In genomic region chr10:53580621-53581081, GRCm38 (mm10) we compare ENCODE assay signal across 8 mouse cellular contexts. TPM values are rescaled to one million over a fixed set of nuclear protein-coding genes. Genes with fewer than 3 reads are reported as not detected.
DNase-seq lines count a peak whose midpoint lies in the region; ATAC-seq and TF ChIP-seq lines count a peak whose summit lies in the region.

No protein-coding gene starts in this region.

- peaks cover 9% of the 10 kb centered on the region for H3K4me1 ChIP-seq in heart, embryonic 13.5 days
- peaks cover 12% of the 10 kb centered on the region for H3K4me1 ChIP-seq in kidney, embryonic 15.5 days
- no peaks in the 10 kb centered on the region for H3K4me1 ChIP-seq in liver, adult 2 months (ENCODE audit: control insufficient read depth, insufficient read depth, low read length)
- H3K4me1 ChIP-seq in midbrain, postnatal 0 days (ENCODE audit: insufficient read depth, low read length): no peaks in the 10 kb centered on the region
- peaks cover 10% of the 10 kb centered on the region for H3K4me1 ChIP-seq in testis, adult 2 months (ENCODE audit: control insufficient read depth, insufficient read depth, low read length)

- H3K36me3 ChIP-seq in heart, embryonic 13.5 days: no peaks in the 10 kb centered on the region
- no peaks in the 10 kb centered on the region for H3K36me3 ChIP-seq in kidney, embryonic 15.5 days
- no peaks in the 10 kb centered on the region for H3K36me3 ChIP-seq in liver, adult 2 months (ENCODE audit: control insufficient read depth, insufficient read depth, low read length)
- H3K36me3 ChIP-seq in midbrain, postnatal 0 days (ENCODE audit: insufficient read depth, low read length): no peaks in the 10 kb centered on the region
- H3K36me3 ChIP-seq in testis, adult 2 months (ENCODE audit: control insufficient read depth, insufficient read depth, low read length): no peaks in the 10 kb centered on the region

- H3K27ac ChIP-seq in heart, embryonic 13.5 days (replicated peaks): peak overlapping the region; percentile 44
- peak overlapping the region; percentile 58 for H3K27ac ChIP-seq in kidney, embryonic 15.5 days
- no peak overlapping the region for H3K27ac ChIP-seq in liver, adult 2 months (replicated peaks; ENCODE audit: insufficient read depth, low read depth, low read length)
- H3K27ac ChIP-seq in midbrain, postnatal 0 days (ENCODE audit: low read depth, low read length): no peak overlapping the region
- no peak overlapping the region for H3K27ac ChIP-seq in testis, adult 2 months (ENCODE audit: control insufficient read depth, insufficient read depth, low read depth, low read length)

- H3K27me3 ChIP-seq in heart, embryonic 13.5 days (replicated peaks): no peaks in the 10 kb centered on the region
- no peaks in the 10 kb centered on the region for H3K27me3 ChIP-seq in kidney, embryonic 15.5 days
- H3K27me3 ChIP-seq in liver, adult 2 months (ENCODE audit: control insufficient read depth, insufficient read depth, low read length): no peaks in the 10 kb centered on the region
- H3K27me3 ChIP-seq in midbrain, postnatal 0 days (ENCODE audit: insufficient read depth, low read length): no peaks in the 10 kb centered on the region
- H3K27me3 ChIP-seq in testis, adult 2 months (ENCODE audit: control insufficient read depth, insufficient read depth, low read length): no peaks in the 10 kb centered on the region

- no peak for TF ChIP-seq POLR2A in liver, adult 2 months (IDR thresholded peaks at IDR 0.05; ENCODE audit: extremely low read depth, insufficient read depth, low read length)
- peak; percentile 39; the same call in 1 of the 2 replicates for TF ChIP-seq POLR2A in testis, adult 2 months (IDR thresholded peaks at IDR 0.05; ENCODE audit: control insufficient read depth, low read depth, low read length)

- H3K4me3 ChIP-seq in heart, embryonic 13.5 days: peak overlapping the region; percentile 57
- H3K4me3 ChIP-seq in kidney, embryonic 15.5 days (replicated peaks): peak overlapping the region; percentile 47
- H3K4me3 ChIP-seq in liver, adult 2 months (ENCODE audit: insufficient read depth, low read depth, low read length): peak overlapping the region; percentile 36; the same call in 1 of the 2 replicates
- H3K4me3 ChIP-seq in midbrain, postnatal 0 days (ENCODE audit: low read depth, low read length): peak overlapping the region; percentile 30
- H3K4me3 ChIP-seq in testis, adult 2 months (ENCODE audit: control insufficient read depth, low read depth, low read length): peak overlapping the region; percentile 47

- H3K9me3 ChIP-seq in heart, embryonic 13.5 days: no peaks in the 10 kb centered on the region
- H3K9me3 ChIP-seq in kidney, embryonic 15.5 days (replicated peaks): no peaks in the 10 kb centered on the region
- no peaks in the 10 kb centered on the region for H3K9me3 ChIP-seq in midbrain, postnatal 0 days (ENCODE audit: low read length)

- H3K4me2 ChIP-seq in heart, embryonic 13.5 days: peak overlapping the region; percentile 86
- H3K4me2 ChIP-seq in kidney, embryonic 15.5 days: peak overlapping the region; percentile 76
- H3K4me2 ChIP-seq in midbrain, postnatal 0 days (ENCODE audit: low read depth, low read length, poor library complexity, severe bottlenecking): peak overlapping the region; percentile 74

- no peak for TF ChIP-seq CTCF in liver, adult 2 months (IDR thresholded peaks at IDR 0.05; ENCODE audit: low read depth, low read length)
- TF ChIP-seq CTCF in midbrain, postnatal 0 days (IDR thresholded peaks at IDR 0.05): no peak
- TF ChIP-seq CTCF in testis, adult 2 months (IDR thresholded peaks at IDR 0.05; ENCODE audit: control insufficient read depth, insufficient read depth, insufficient replicate concordance, low read depth, low read length): no peak

- H3K9ac ChIP-seq in heart, embryonic 13.5 days: peak overlapping the region; percentile 79
- H3K9ac ChIP-seq in kidney, embryonic 15.5 days: peak overlapping the region; percentile 47
- H3K9ac ChIP-seq in liver, adult 2 months (ENCODE audit: low read depth, low read length): no peak overlapping the region; the same call in 1 of the 2 replicates
- H3K9ac ChIP-seq in midbrain, postnatal 0 days (replicated peaks; ENCODE audit: low read length, poor library complexity, severe bottlenecking): peak overlapping the region; percentile 24; the same call in 1 of the 2 replicates

- DNase-seq in urinary bladder, adult 18-20 months (ENCODE audit: low spot score in 2 of 2): peak; percentile 16 to 24
- DNase-seq in urinary bladder, postnatal 10 days (ENCODE audit: low spot score): no peak
- DNase-seq in liver, adult 2 months (ENCODE audit: extremely low read depth, low read depth, low spot score): no peak
- DNase-seq in midbrain, postnatal 0 days (ENCODE audit: low spot score): peak; percentile 83

- 1% methylated on average over 14 of the region's 14 CpGs for WGBS in heart, embryonic 13.5 days
- 14% methylated on average over 13 of the region's 14 CpGs for WGBS in kidney, embryonic 15.5 days
- 32% methylated on average over 14 of the region's 14 CpGs for WGBS in liver, adult 2 months
- 6% methylated on average over 14 of the region's 14 CpGs for WGBS in midbrain, postnatal 0 days

- H3K79me2 ChIP-seq in liver, adult 2 months (ENCODE audit: control insufficient read depth, insufficient read depth, low read length): no peaks in the 10 kb centered on the region

- 0 out of 2 replicates have a peak, but pooled peaks have one; percentile 30 for ATAC-seq in erythroid progenitor cell, adult 5-6 weeks (replicated peaks; ENCODE audit: low FRiP score, poor library complexity, severe bottlenecking)
- peak; percentile 72; the same call in 1 of the 2 replicates for ATAC-seq in heart, embryonic 13.5 days (ENCODE audit: extremely low read depth, insufficient number of reproducible peaks, low FRiP score, low TSS enrichment)
- ATAC-seq in kidney, embryonic 15.5 days (replicated peaks; ENCODE audit: low FRiP score): peak; percentile 92
- peak; percentile 87 for ATAC-seq in midbrain, postnatal 0 days (ENCODE audit: low FRiP score)

RNA-seq across cellular contexts. Expression of gene Asf1a, which starts 15.9 kb away (rescaled TPM):
- 69.2 and 88.3 TPM in 2 replicates for total RNA-seq in erythroid progenitor cell, adult 5-6 weeks (2015; ENCODE audit: low replicate concordance)
- total RNA-seq in erythroid progenitor cell, adult 5-6 weeks (2017; ENCODE audit: low replicate concordance): 24.5 and 85.2 TPM in 2 replicates
- polyA plus RNA-seq in heart, embryonic 13.5 days (2015; fragmentation: Nextera tagmentation; extraction: Ambion mirVana): 61.9 and 69.5 TPM in 2 replicates
- 109 and 127 TPM in 2 replicates for polyA plus RNA-seq in kidney, embryonic 15.5 days (2015; fragmentation: Nextera tagmentation; extraction: Ambion mirVana)
- total RNA-seq in liver, adult 2 months (2014; rRNA removed): 10.5 and 11.2 TPM in 2 replicates
- polyA plus RNA-seq in liver, adult 2 months (2012; rRNA removed): 2.2 and 3.1 TPM in 2 replicates
- total RNA-seq in midbrain, postnatal 0 days (2014; rRNA removed): 27.3 and 39.7 TPM in 2 replicates
- polyA plus RNA-seq in midbrain, postnatal 0 days (2015; fragmentation: Nextera tagmentation; extraction: Ambion mirVana): 50.8 and 51.8 TPM in 2 replicates
- 11.8 and 13.9 TPM in 2 replicates for polyA plus RNA-seq in testis, adult 2 months (2012; rRNA removed)

RNA-seq across cellular contexts. Expression of gene Mcm9, which starts 49.6 kb away (rescaled TPM):
- total RNA-seq in erythroid progenitor cell, adult 5-6 weeks (2015; ENCODE audit: low replicate concordance): 25.6 and 34.0 TPM in 2 replicates
- 30.4 and 36.6 TPM in 2 replicates for total RNA-seq in erythroid progenitor cell, adult 5-6 weeks (2017; ENCODE audit: low replicate concordance)
- 8.6 and 10.4 TPM in 2 replicates for polyA plus RNA-seq in heart, embryonic 13.5 days (2015; fragmentation: Nextera tagmentation; extraction: Ambion mirVana)
- 11.3 and 12.3 TPM in 2 replicates for polyA plus RNA-seq in kidney, embryonic 15.5 days (2015; fragmentation: Nextera tagmentation; extraction: Ambion mirVana)
- 4.2 and 5.0 TPM in 2 replicates for total RNA-seq in liver, adult 2 months (2014; rRNA removed)
- polyA plus RNA-seq in liver, adult 2 months (2012; rRNA removed): 1.3 and 1.5 TPM in 2 replicates
- 3.1 and 5.9 TPM in 2 replicates for total RNA-seq in midbrain, postnatal 0 days (2014; rRNA removed)
- polyA plus RNA-seq in midbrain, postnatal 0 days (2015; fragmentation: Nextera tagmentation; extraction: Ambion mirVana): 4.6 and 5.7 TPM in 2 replicates
- polyA plus RNA-seq in testis, adult 2 months (2012; rRNA removed): 5.7 and 6.1 TPM in 2 replicates

Comparison
In these comparisons a context has a peak if more than half of its experiments do, and no peak if none do; other contexts are left out.
1. DNase-seq: peak in urinary bladder, adult 18-20 months (2 of 2) and midbrain, postnatal 0 days (single experiment); none in urinary bladder, postnatal 10 days (single experiment) and liver, adult 2 months (single experiment).
2. ATAC-seq: peak in every context shown above with its lines; median percentile 92 in kidney, embryonic 15.5 days; 87 in midbrain, postnatal 0 days; 72 in heart, embryonic 13.5 days; 30 in erythroid progenitor cell, adult 5-6 weeks.
3. H3K27ac ChIP-seq: peak in heart, embryonic 13.5 days (single experiment) and kidney, embryonic 15.5 days (single experiment); none in liver, adult 2 months (single experiment), midbrain, postnatal 0 days (single experiment) and testis, adult 2 months (single experiment).
4. Peak in every context shown above with its lines, with median percentiles within 50 percentile points of each other: H3K4me2 ChIP-seq and H3K4me3 ChIP-seq.